Mouse (Mus musculus) embryonic fibroblast, embryonic 13.5 days (primary cell): ENCODE data around the gene Hnrnpk. TPM values are rescaled to one million over a fixed set of nuclear protein-coding genes. Genes with fewer than 3 reads are reported as not detected.
"Not testable (repeated sequence)": the region's sequence is repeated elsewhere in the genome, so short reads cannot be mapped to it uniquely, and the experiment has no call there.

Experiments used
- H3K27ac ChIP-seq: 2 replicates; pipeline ENCODE4 v1.5.1; 2012; ENCODE audit warnings: low read length, control low read depth, inconsistent platforms; ENCODE audit not compliant: insufficient read depth
- H3K4me1 ChIP-seq: 2 replicates; pipeline ENCODE4 v1.6.1; 2011; ENCODE audit warnings: low read length; ENCODE audit not compliant: control insufficient read depth, insufficient read depth
- H3K4me3 ChIP-seq: 2 replicates; pipeline ENCODE4 v1.5.1; 2011; ENCODE audit warnings: mild to moderate bottlenecking, control low read depth, low read length; ENCODE audit not compliant: insufficient read depth
- CTCF ChIP-seq: IDR thresholded peaks from 2 replicates; pipeline ENCODE4 v1.5.1; 2011; ENCODE audit warnings: mild to moderate bottlenecking, control low read depth, low read length, moderate library complexity, borderline replicate concordance; ENCODE audit not compliant: insufficient read depth
- POLR2A ChIP-seq: IDR thresholded peaks from 2 replicates; pipeline ENCODE4 v1.6.1; 2011; ENCODE audit warnings: low read depth, mild to moderate bottlenecking, control low read depth, low read length, moderate library complexity
- polyA plus RNA-seq: library from polyadenylated mRNA; stranded (reverse); fragments of >200 nt; gene quantifications from 2 replicates; pipeline ENCODE4 v1.2.4, GENCODE M21; 2011; ENCODE audit warnings: low read depth; ENCODE audit not compliant: missing spikeins, insufficient read length

Gene Hnrnpk
- polyA plus RNA-seq, 1 experiment = 1,755 TPM

- TF ChIP-seq POLR2A (no peak), CTCF (no peak)
- H3K4me1 ChIP-seq = no peaks in the 10 kb centered on the region
- no peak overlapping the region for H3K27ac ChIP-seq
- H3K4me3 ChIP-seq = no peak overlapping the region
These were observed 35.5 kb downstream of the Hnrnpk start for GRCm38 (mm10) chr13:58367641-58368040.

GRCm38 (mm10) chr13:58366373-58366772 is 36.8 kb downstream of the Hnrnpk start:
- TF ChIP-seq POLR2A (no peak), CTCF (no peak)
- Histone ChIP-seq H3K4me1 (no peaks in the 10 kb centered on the region), H3K4me3 (no peak overlapping the region), H3K27ac (no peak overlapping the region)

- H3K4me3 ChIP-seq, H3K4me1 ChIP-seq, H3K27ac ChIP-seq: not testable (repeated sequence)
These were observed 38.0 kb downstream of the Hnrnpk start for GRCm38 (mm10) chr13:58365179-58365578.

- TF ChIP-seq POLR2A (no peak), CTCF (no peak)
These were observed 38.6 kb downstream of the Hnrnpk start for GRCm38 (mm10) chr13:58364353-58365175.

DNA sequence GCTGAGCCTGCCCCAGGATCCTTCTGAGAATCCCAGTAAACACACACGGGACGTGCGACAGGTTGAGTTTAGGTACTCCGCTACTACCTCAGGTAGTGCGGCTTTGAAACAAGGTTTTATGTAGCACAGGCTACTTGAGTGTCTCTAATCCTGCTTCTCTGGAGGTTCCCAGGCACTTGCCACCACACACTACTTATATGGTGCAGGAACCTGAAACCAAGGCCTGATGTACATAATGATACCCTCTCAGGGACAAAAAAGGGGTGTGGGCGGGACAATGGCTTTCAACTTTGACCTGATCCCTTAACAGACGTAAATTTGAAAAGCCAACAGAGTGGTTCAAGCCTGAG is 43.9 kb downstream of the Hnrnpk start:
- Histone ChIP-seq H3K4me1 (no peaks in the 10 kb centered on the region), H3K27ac (no peak overlapping the region), H3K4me3 (peak overlapping the region; percentile 20; the same call in 1 of the 2 replicates)
- TF ChIP-seq CTCF (no peak), POLR2A (peak; percentile 56)

More at GRCm38 (mm10) chr13:58364353-58365175, 38.6 kb downstream of the Hnrnpk start:
- Histone ChIP-seq H3K4me3 (no peak overlapping the region), H3K27ac (no peak overlapping the region), H3K4me1 (no peaks in the 10 kb centered on the region)

- Histone ChIP-seq H3K4me3 (peak within 1 kb of the TSS; percentile 31), H3K27ac (no peak within 1 kb of the TSS), H3K4me1 (no peaks in the 10 kb centered on the region)
- TF ChIP-seq CTCF (no peak), POLR2A (no peak)
These were observed 44.4 kb downstream of the Hnrnpk start, which contains the start of gene Kif27 for GRCm38 (mm10) chr13:58358629-58359303. Gene Kif27 (minus strand): TSS chr13:58359122.

- Histone ChIP-seq H3K4me1 (no peaks in the 10 kb centered on the region), H3K4me3 (no peak overlapping the region), H3K27ac (no peak overlapping the region)
- TF ChIP-seq POLR2A = no peak
- no peak for TF ChIP-seq CTCF
These were observed 50.1 kb downstream of the Hnrnpk start for GRCm38 (mm10) chr13:58352996-58353395.

GRCm38 (mm10) chr13:58350606-58351005 is 52.5 kb downstream of the Hnrnpk start:
- TF ChIP-seq POLR2A = no peak
- no peak for TF ChIP-seq CTCF
- no peaks in the 10 kb centered on the region for H3K4me1 ChIP-seq
- H3K27ac ChIP-seq = no peak overlapping the region
- no peak overlapping the region for H3K4me3 ChIP-seq

DNA sequence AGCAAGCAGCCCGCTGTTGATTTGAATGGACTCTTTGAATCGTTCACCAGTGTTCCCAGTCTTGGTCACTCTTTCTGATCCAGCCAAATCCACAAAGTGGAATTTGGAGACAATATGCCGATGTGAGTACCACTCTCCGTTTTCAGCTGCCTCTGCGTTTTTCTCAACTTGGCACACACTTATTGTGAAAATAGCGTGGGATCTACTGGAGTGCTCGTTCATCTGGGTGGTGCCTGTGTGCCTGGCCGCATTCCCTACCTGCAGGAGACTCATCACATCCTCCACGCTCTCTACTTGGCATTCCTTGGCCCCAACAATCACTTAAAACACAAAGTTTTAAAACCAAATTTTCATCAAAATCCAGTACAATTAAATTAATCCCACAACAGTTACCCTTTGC is 58.6 kb downstream of the Hnrnpk start:
- Histone ChIP-seq H3K4me1 (no peaks in the 10 kb centered on the region), H3K4me3 (no peak overlapping the region), H3K27ac (no peak overlapping the region)
- TF ChIP-seq POLR2A = no peak
- no peak for TF ChIP-seq CTCF

Other genes starting within 250 kb of the Hnrnpk start
- 20.0 and 27.7 TPM in 2 replicates for gene Idnk, start 245.7 kb downstream of the Hnrnpk start, polyA plus RNA-seq
- 102 and 103 TPM in 2 replicates for gene Ubqln1, start 187.7 kb downstream of the Hnrnpk start, polyA plus RNA-seq
- gene Gkap1, start 127.6 kb downstream of the Hnrnpk start, polyA plus RNA-seq = 23.8 and 33.9 TPM in 2 replicates
- 0.15 and 0.44 TPM in 2 replicates for gene Kif27, start 44.2 kb downstream of the Hnrnpk start, polyA plus RNA-seq
- gene 2210016F16Rik, start 18.1 kb downstream of the Hnrnpk start, polyA plus RNA-seq = 17.3 and 19.6 TPM in 2 replicates
- gene Rmi1, start 1.1 kb downstream of the Hnrnpk start, polyA plus RNA-seq = 21.2 and 24.5 TPM in 2 replicates
- not detected in 2 replicates for gene Slc28a3, start 207.5 kb upstream of the Hnrnpk start, polyA plus RNA-seq